Mouse (Mus musculus) gastrocnemius, postnatal 14 days (tissue): Measurements from ENCODE around the gene Prss33. TPM values are rescaled to one million over a fixed set of nuclear protein-coding genes. Genes with fewer than 3 reads are reported as not detected.

Source experiments
- DNase-seq: peaks from one replicate; pipeline ENCODE4 v3.0.0; 2021; ENCODE audit warnings: mixed read lengths
- intact Hi-C: fragments of 180-260 bp; cut with DNase I; formaldehyde crosslinking; loops from one replicate; pipeline ENCODE4 v1.15.1; 2025; ENCODE audit warnings: low total_unique reads
- microRNA-seq, 2 experiments: library from miRNA; unstranded; fragments of <30 nt; microRNA quantifications; one replicate each; pipeline ENCODE4 v1.2.0; 2021
- total RNA-seq, 2 experiments: library from RNA; stranded (reverse); gene quantifications; 2 replicates each; pipeline ENCODE4 v1.2.3; 2021

Prss33 gene
- total RNA-seq, 2 experiments from 2014 or later, result not detected

- intact Hi-C loops, result no loop called here
Measured at GRCm38 (mm10) chr17:23789749-23790268, 46.0 kb downstream of the Prss33 start.

GRCm38 (mm10) chr17:23788973-23789372 is 46.9 kb downstream of the Prss33 start:
- DNase-seq, result no peak
- intact Hi-C loops, result no loop called here

More at GRCm38 (mm10) chr17:23789749-23790268, 46.0 kb downstream of the Prss33 start:
- no peak for DNase-seq

- no peak for DNase-seq
- intact Hi-C loops, result no loop called here
Measured at GRCm38 (mm10) chr17:23786510-23786931, 49.3 kb downstream of the Prss33 start.

- peak; percentile 70 for DNase-seq
- intact Hi-C loops, result no loop called here
Measured at GRCm38 (mm10) chr17:23785561-23786471, 50.0 kb downstream of the Prss33 start, which contains the start of gene Flywch2. Gene Flywch2, minus strand, starts transcription at chr17:23786081.

GRCm38 (mm10) chr17:23783352-23783751 is 52.5 kb downstream of the Prss33 start:
- DNase-seq, result no peak
- intact Hi-C loops, result no loop called here

Small RNA genes lying within 50 kb of the gene (microRNA-seq; reads per million reads assigned to microRNA genes)
- gene Mir5125, result 0 to 0.96 reads per million in 2 experiments

Other genes with a start within 250 kb of the Prss33 start
- 1 to 10 TPM; 4.9 TPM for gene Zfp13, start 236.6 kb downstream of the Prss33 start, total RNA-seq
- not detected for gene Zscan10, start 235.2 kb downstream of the Prss33 start, total RNA-seq
- gene Mmp25, start 190.8 kb downstream of the Prss33 start, total RNA-seq, result under 1 TPM; 0.20 to 0.27 TPM
- gene Bicdl2, start 175.6 kb downstream of the Prss33 start, total RNA-seq, result not detected
- 100 to 1,000 TPM; 223 to 235 TPM for gene Hcfc1r1, start 162.5 kb downstream of the Prss33 start, total RNA-seq
- 10 to 100 TPM; 15.8 to 19.1 TPM for gene Thoc6, start 162.2 kb downstream of the Prss33 start, total RNA-seq
- 10 to 100 TPM; 18.7 to 57.3 TPM for gene Tnfrsf12a, start 158.6 kb downstream of the Prss33 start, total RNA-seq
- gene Cldn6, start 156.8 kb downstream of the Prss33 start, total RNA-seq, result not detected
- under 1 TPM; 0.23 to 0.51 TPM for gene Cldn9, start 152.0 kb downstream of the Prss33 start, total RNA-seq
- gene 1520401A03Rik, start 113.3 kb downstream of the Prss33 start, total RNA-seq, result under 1 TPM in 1 of 2 experiments, not detected in 1; 0.09 TPM
- gene Pkmyt1, start 109.7 kb downstream of the Prss33 start, total RNA-seq, result 1 to 10 TPM; 2.1 to 2.3 TPM
- 1 to 10 TPM; 5.7 to 9.1 TPM for gene Paqr4, start 95.2 kb downstream of the Prss33 start, total RNA-seq
- not detected for gene Kremen2, start 90.2 kb downstream of the Prss33 start, total RNA-seq
- 10 to 100 TPM; 35.6 to 35.8 TPM for gene Flywch1, start 64.5 kb downstream of the Prss33 start, total RNA-seq
- gene Flywch2, start 50.0 kb downstream of the Prss33 start, total RNA-seq, result 1 to 10 TPM; 1.2 to 2.0 TPM
- 100 to 1,000 TPM; 148 to 169 TPM for gene Srrm2, start 45.5 kb downstream of the Prss33 start, total RNA-seq
- 100 to 1,000 TPM; 321 to 328 TPM for gene Elob, start 6.9 kb downstream of the Prss33 start, total RNA-seq
- not detected for gene Prss32, start 7.8 kb upstream of the Prss33 start, total RNA-seq
- gene Prss41, start 8.1 kb upstream of the Prss33 start, total RNA-seq, result under 1 TPM in 1 of 2 experiments, not detected in 1; 0.18 TPM
- gene Prss21, start 32.0 kb upstream of the Prss33 start, total RNA-seq, result not detected
- gene Dcpp1, start 44.8 kb upstream of the Prss33 start, total RNA-seq, result not detected
- gene Dcpp2, start 44.8 kb upstream of the Prss33 start, total RNA-seq, result not detected
- not detected for gene Dcpp3, start 81.4 kb upstream of the Prss33 start, total RNA-seq
- gene Sbp, start 105.6 kb upstream of the Prss33 start, total RNA-seq, result not detected
- not detected for gene Sbpl, start 119.2 kb upstream of the Prss33 start, total RNA-seq
- not detected for gene Prss30, start 144.5 kb upstream of the Prss33 start, total RNA-seq
- not detected for gene Prss22, start 162.0 kb upstream of the Prss33 start, total RNA-seq
- gene Prss27, start 202.1 kb upstream of the Prss33 start, total RNA-seq, result not detected
- 10 to 100 TPM; 12.3 to 13.6 TPM for gene Kctd5, start 237.4 kb upstream of the Prss33 start, total RNA-seq